Comparison of ENCODE assay signal across 16 mouse cellular contexts in genomic region chr5:22399134-22399533, GRCm38 (mm10). TPM values are rescaled to one million over a fixed set of nuclear protein-coding genes. Genes with fewer than 3 reads are reported as not detected.
DNase-seq lines count a peak whose midpoint lies in the region; ATAC-seq lines count a peak whose summit lies in the region.
"Had no signal": no experiment of that assay in that cellular context is flagged by ENCODE, and none has a peak within 500 bp of the region (broad histone marks: within the 10 kb centered on the region; RNA-seq: fewer than 3 reads in every experiment).

No protein-coding gene starts in this region.

- no peak overlapping the region for H3K4me3 ChIP-seq in intestine, embryonic 14.5 days (ENCODE audit: low read depth, low read length)
- H3K4me3 ChIP-seq in intestine, embryonic 16.5 days (ENCODE audit: low read length) = no peak overlapping the region
- H3K4me3 ChIP-seq in forebrain, embryonic 13.5 days = no peak overlapping the region
- H3K4me3 ChIP-seq: erythroblast, embryonic 14.5 days; heart, embryonic 13.5 days; liver, embryonic 15.5 days; midbrain, embryonic 10.5 days had no signal

- DNase-seq in intestine, embryonic 14.5 days (ENCODE audit: low spot score) = peak; percentile 59
- DNase-seq in A20 (ENCODE audit: low read depth, low spot score) (peak; percentile 5), ZHBTc4 (ENCODE audit: low read depth, low spot score) (peak; percentile 4)
- peak; percentile 5 for DNase-seq in forelimb bud, embryonic 11.5 days (ENCODE audit: low read depth, low spot score)
- DNase-seq in gastrocnemius, adult 8-10 months (ENCODE audit: low spot score in 2 of 2) = no peak
- DNase-seq in left cerebral cortex, postnatal 25 days (ENCODE audit: low spot score in 2 of 2) = no peak
- DNase-seq: heart, postnatal 4 days; left cerebral cortex, postnatal 4 days; lung, postnatal 14 days had no signal

- no peaks in the 10 kb centered on the region for H3K4me1 ChIP-seq in intestine, embryonic 14.5 days (replicated peaks; ENCODE audit: control insufficient read depth, insufficient read depth, low read length)
- no peaks in the 10 kb centered on the region for H3K4me1 ChIP-seq in intestine, embryonic 16.5 days (ENCODE audit: control insufficient read depth, insufficient read depth, low read length)
- no peaks in the 10 kb centered on the region for H3K4me1 ChIP-seq in forebrain, embryonic 13.5 days
- H3K4me1 ChIP-seq: heart, embryonic 13.5 days; liver, embryonic 15.5 days; midbrain, embryonic 10.5 days had no signal

- H3K27me3 ChIP-seq in intestine, embryonic 14.5 days (replicated peaks; ENCODE audit: control insufficient read depth, insufficient read depth, low read length) = no peaks in the 10 kb centered on the region
- no peaks in the 10 kb centered on the region for H3K27me3 ChIP-seq in intestine, embryonic 16.5 days (replicated peaks; ENCODE audit: control insufficient read depth, insufficient read depth, low read length)
- no peaks in the 10 kb centered on the region for H3K27me3 ChIP-seq in forebrain, embryonic 13.5 days
- H3K27me3 ChIP-seq: heart, embryonic 13.5 days; liver, embryonic 15.5 days had no signal

- WGBS in intestine, embryonic 14.5 days = 61% methylated on average over 2 of the region's 2 CpGs
- 54% methylated on average over 2 of the region's 2 CpGs for WGBS in intestine, embryonic 16.5 days
- 76% methylated on average over 2 of the region's 2 CpGs for WGBS in forebrain, embryonic 13.5 days

- H3K9ac ChIP-seq in intestine, embryonic 14.5 days (ENCODE audit: low read length) = no peak overlapping the region
- H3K9ac ChIP-seq in intestine, embryonic 16.5 days (ENCODE audit: low read depth, low read length) = no peak overlapping the region
- H3K9ac ChIP-seq in forebrain, embryonic 13.5 days = no peak overlapping the region
- H3K9ac ChIP-seq: heart, embryonic 13.5 days; liver, embryonic 15.5 days had no signal

- no peak overlapping the region for H3K4me2 ChIP-seq in intestine, embryonic 14.5 days (ENCODE audit: low read length)
- H3K4me2 ChIP-seq in intestine, embryonic 16.5 days (ENCODE audit: low read depth, low read length) = no peak overlapping the region
- H3K4me2 ChIP-seq in forebrain, embryonic 13.5 days = no peak overlapping the region
- H3K4me2 ChIP-seq: heart, embryonic 13.5 days; liver, embryonic 15.5 days had no signal

- no peaks in the 10 kb centered on the region for H3K36me3 ChIP-seq in intestine, embryonic 14.5 days (ENCODE audit: control insufficient read depth, insufficient read depth, low read length)
- H3K36me3 ChIP-seq in intestine, embryonic 16.5 days (ENCODE audit: control insufficient read depth, insufficient read depth, low read length) = no peaks in the 10 kb centered on the region
- no peaks in the 10 kb centered on the region for H3K36me3 ChIP-seq in forebrain, embryonic 13.5 days (ENCODE audit: poor library complexity, severe bottlenecking)
- H3K36me3 ChIP-seq: heart, embryonic 13.5 days; liver, embryonic 15.5 days; midbrain, embryonic 10.5 days had no signal

- intact Hi-C loops in left cerebral cortex, postnatal 25 days (cut with DNase I) = no loop called here

- no peak overlapping the region for H3K27ac ChIP-seq in intestine, embryonic 14.5 days (ENCODE audit: low read depth)
- H3K27ac ChIP-seq in intestine, embryonic 16.5 days (ENCODE audit: low read length) = no peak overlapping the region
- H3K27ac ChIP-seq in forebrain, embryonic 13.5 days = no peak overlapping the region
- H3K27ac ChIP-seq: heart, embryonic 13.5 days; liver, embryonic 15.5 days; midbrain, embryonic 10.5 days had no signal

- ATAC-seq in intestine, embryonic 14.5 days (replicated peaks; ENCODE audit: low FRiP score, low TSS enrichment, low read depth) = no peak
- ATAC-seq in intestine, embryonic 16.5 days = no peak
- ATAC-seq in forebrain, embryonic 13.5 days = no peak
- ATAC-seq: activated CD4-positive, CD25-positive, alpha-beta regulatory T cell, adult 4 months had no signal

- no peaks in the 10 kb centered on the region for H3K9me3 ChIP-seq in intestine, embryonic 14.5 days (ENCODE audit: control insufficient read depth, low read length)
- no peaks in the 10 kb centered on the region for H3K9me3 ChIP-seq in intestine, embryonic 16.5 days (ENCODE audit: control insufficient read depth, low read length)
- H3K9me3 ChIP-seq in forebrain, embryonic 13.5 days (replicated peaks) = no peaks in the 10 kb centered on the region
- H3K9me3 ChIP-seq: heart, embryonic 13.5 days; liver, embryonic 15.5 days; midbrain, embryonic 10.5 days had no signal

RNA-seq across cellular contexts. Expression of gene Reln, which starts 54.6 kb away (rescaled TPM):
- 2.4 and 3.7 TPM in 2 replicates for polyA plus RNA-seq in intestine, embryonic 14.5 days (2014; fragmentation: Nextera tagmentation; extraction: Ambion mirVana)
- 1.7 and 2.0 TPM in 2 replicates for polyA plus RNA-seq in intestine, embryonic 16.5 days (2015; fragmentation: Nextera tagmentation; extraction: Ambion mirVana)
- total RNA-seq in gastrocnemius, adult 8-10 months (2022) = 1 to 10 TPM; 1.3 to 4.9 (median 2.4) TPM
- polyA plus RNA-seq in forebrain, embryonic 13.5 days (2015; fragmentation: Nextera tagmentation; extraction: Ambion mirVana) = 33.6 and 36.4 TPM in 2 replicates
- total RNA-seq in left cerebral cortex, postnatal 25 days (2021) = 10 to 100 TPM; 77.3 to 78.9 TPM

Comparison
In these comparisons a context has a peak if more than half of its experiments do, and no peak if none do; other contexts are left out.
1. DNase-seq: peak in intestine, embryonic 14.5 days (single experiment), A20 (single experiment), ZHBTc4 (single experiment) and forelimb bud, embryonic 11.5 days (single experiment); none in gastrocnemius, adult 8-10 months (0 of 2) and left cerebral cortex, postnatal 25 days (0 of 2).